Mouse (Mus musculus): ENCODE measurements at regions not wholly inside any gene's neighbourhood (a gene's known extent, or its start where the extent isn't known, plus 50 kb on each side); places are given as distances from the start of the nearest gene placed in this dataset.
"Not testable (repeated sequence)": the region's sequence is repeated elsewhere in the genome, so short reads cannot be mapped to it uniquely, and the experiment has no call there.

GRCm38 (mm10) chr12:19125541-19125940 lies 611.2 kb downstream of the 5730507C01Rik start:
- no peak for DNase-seq (ENCODE audit: low spot score)

- no peak for DNase-seq (ENCODE audit: low spot score)
Measured at GRCm38 (mm10) chr12:19175631-19176030, 661.3 kb downstream of the 5730507C01Rik start.

GRCm38 (mm10) chr12:19192396-19192795 lies 678.1 kb downstream of the 5730507C01Rik start:
- no peak for DNase-seq (ENCODE audit: low spot score)

- not testable (repeated sequence) for DNase-seq (ENCODE audit: low spot score)
Measured at GRCm38 (mm10) chr12:19193041-19193440, 678.7 kb downstream of the 5730507C01Rik start.

GRCm38 (mm10) chr12:19223996-19224395 lies 709.7 kb downstream of the 5730507C01Rik start:
- DNase-seq (ENCODE audit: low spot score): not testable (repeated sequence)

- DNase-seq (ENCODE audit: low spot score): peak; percentile 5
Measured at GRCm38 (mm10) chr12:19246731-19247130, 707.6 kb upstream of the Gm21863 start.

GRCm38 (mm10) chr12:19288271-19288890 lies 665.9 kb upstream of the Gm21863 start:
- DNase-seq (ENCODE audit: low spot score): peak; percentile 56

GRCm38 (mm10) chr12:19289038-19289437 lies 665.3 kb upstream of the Gm21863 start:
- peak; percentile 0 for DNase-seq (ENCODE audit: low spot score)

GRCm38 (mm10) chr12:19292068-19292770 lies 662.1 kb upstream of the Gm21863 start:
- DNase-seq (ENCODE audit: low spot score): not testable (repeated sequence)
